Mouse (Mus musculus): ENCODE data around the gene Lpar1. TPM values are rescaled to one million over a fixed set of nuclear protein-coding genes. Genes with fewer than 3 reads are reported as not detected.

Gene Lpar1
- polyA plus RNA-seq, 1 experiment = 47.0 TPM

- no peak overlapping the region for H3K4me3 ChIP-seq (ENCODE audit: low read depth, low read length)
- no peak for TF ChIP-seq CTCF (IDR thresholded peaks at IDR 0.05; ENCODE audit: extremely low read depth, insufficient read length, insufficient replicate concordance, low read depth, low read length)
- TF ChIP-seq POLR2A (IDR thresholded peaks at IDR 0.05; ENCODE audit: low read depth, low read length) = no peak
- H3K4me1 ChIP-seq (ENCODE audit: control insufficient read depth, insufficient read depth, insufficient read length, low read length) = peaks cover 6% of the 10 kb centered on the region; the same call in 1 of the 2 replicates
- H3K36me3 ChIP-seq (ENCODE audit: control insufficient read depth, insufficient read depth, low read length) = no peaks in the 10 kb centered on the region
- H3K27ac ChIP-seq (ENCODE audit: insufficient read depth, low read depth, low read length) = no peak overlapping the region
- H3K27me3 ChIP-seq (ENCODE audit: control insufficient read depth, insufficient read depth, low read length) = no peaks in the 10 kb centered on the region
- WGBS = 92% methylated on average over 13 of the region's 13 CpGs
Observed at GRCm38 (mm10) chr4:58464390-58465164, 89.1 kb downstream of the Lpar1 start.

DNA sequence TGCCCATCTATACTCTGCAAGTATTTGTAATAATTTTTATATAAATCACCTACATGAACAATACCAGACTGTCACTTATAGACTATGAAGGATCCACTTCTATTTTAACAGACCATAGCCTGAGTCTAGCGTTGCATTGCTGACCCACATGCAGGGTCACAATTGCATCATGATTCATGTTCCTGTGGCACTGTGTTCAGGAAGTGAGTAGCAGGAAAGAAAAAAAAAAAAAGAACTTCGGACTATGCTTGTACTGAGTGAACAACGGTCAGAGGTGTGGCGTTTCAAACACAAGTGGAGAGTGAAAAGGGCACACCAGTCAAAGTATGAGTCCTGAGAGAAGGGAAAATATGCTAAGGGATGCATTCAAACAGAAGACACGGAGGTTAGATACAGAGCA lies 90.7 kb downstream of the Lpar1 start:
- H3K4me3 ChIP-seq (ENCODE audit: low read depth, low read length) = no peak overlapping the region
- 19% methylated on average over 5 of the region's 5 CpGs for WGBS

GRCm38 (mm10) chr4:58462586-58462985 lies 91.1 kb downstream of the Lpar1 start:
- 70% methylated on average over 2 of the region's 2 CpGs for WGBS
- TF ChIP-seq POLR2A (IDR thresholded peaks at IDR 0.05; ENCODE audit: low read depth, low read length) (no peak), CTCF (IDR thresholded peaks at IDR 0.05; ENCODE audit: extremely low read depth, insufficient read length, insufficient replicate concordance, low read depth, low read length) (no peak)
- H3K4me3 ChIP-seq (ENCODE audit: low read depth, low read length) = no peak overlapping the region
- peaks cover 2% of the 10 kb centered on the region; the same call in 1 of the 2 replicates for H3K36me3 ChIP-seq (ENCODE audit: control insufficient read depth, insufficient read depth, low read length)
- no peaks in the 10 kb centered on the region for H3K27me3 ChIP-seq (ENCODE audit: control insufficient read depth, insufficient read depth, low read length)
- peaks cover 6% of the 10 kb centered on the region; the same call in 1 of the 2 replicates for H3K4me1 ChIP-seq (ENCODE audit: control insufficient read depth, insufficient read depth, insufficient read length, low read length)
- H3K27ac ChIP-seq (ENCODE audit: insufficient read depth, low read depth, low read length) = no peak overlapping the region

More for the DNA sequence above, 90.7 kb downstream of the Lpar1 start:
- no peak for TF ChIP-seq CTCF (IDR thresholded peaks at IDR 0.05; ENCODE audit: extremely low read depth, insufficient read length, insufficient replicate concordance, low read depth, low read length)
- no peak for TF ChIP-seq POLR2A (IDR thresholded peaks at IDR 0.05; ENCODE audit: low read depth, low read length)
- Histone ChIP-seq H3K27ac (ENCODE audit: insufficient read depth, low read depth, low read length) (no peak overlapping the region), H3K4me1 (ENCODE audit: control insufficient read depth, insufficient read depth, insufficient read length, low read length) (peaks cover 6% of the 10 kb centered on the region; the same call in 1 of the 2 replicates), H3K27me3 (ENCODE audit: control insufficient read depth, insufficient read depth, low read length) (no peaks in the 10 kb centered on the region), H3K36me3 (ENCODE audit: control insufficient read depth, insufficient read depth, low read length) (no peaks in the 10 kb centered on the region)

- Histone ChIP-seq H3K36me3 (ENCODE audit: control insufficient read depth, insufficient read depth, low read length) (peaks cover 2% of the 10 kb centered on the region; the same call in 1 of the 2 replicates), H3K4me3 (ENCODE audit: low read depth, low read length) (no peak overlapping the region), H3K27me3 (ENCODE audit: control insufficient read depth, insufficient read depth, low read length) (no peaks in the 10 kb centered on the region), H3K27ac (ENCODE audit: insufficient read depth, low read depth, low read length) (no peak overlapping the region), H3K4me1 (ENCODE audit: control insufficient read depth, insufficient read depth, insufficient read length, low read length) (no peaks in the 10 kb centered on the region)
- TF ChIP-seq CTCF (IDR thresholded peaks at IDR 0.05; ENCODE audit: extremely low read depth, insufficient read length, insufficient replicate concordance, low read depth, low read length) (no peak), POLR2A (IDR thresholded peaks at IDR 0.05; ENCODE audit: low read depth, low read length) (no peak)
- WGBS = 62% methylated on average over 4 of the region's 4 CpGs
Observed at GRCm38 (mm10) chr4:58453334-58453733, 100.4 kb downstream of the Lpar1 start.

DNA sequence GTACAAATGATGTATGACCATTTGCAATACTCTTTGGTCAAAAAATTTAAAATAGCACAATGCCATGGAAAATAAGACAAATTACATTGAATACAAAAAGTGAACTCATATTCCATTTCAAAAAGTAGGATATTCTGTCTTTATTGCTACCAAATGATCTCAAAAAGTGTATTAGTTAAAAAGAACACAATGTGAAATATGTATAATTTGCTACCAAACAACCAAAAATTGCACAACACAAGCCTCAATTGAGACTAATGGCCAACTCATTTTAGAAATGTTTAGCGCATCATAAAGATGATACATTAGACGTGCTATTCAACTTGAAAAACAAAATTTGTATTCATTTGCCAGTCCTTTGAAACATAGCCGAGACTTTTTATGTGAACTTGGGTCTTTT lies 104.9 kb downstream of the Lpar1 start:
- WGBS = 91% methylated on average over 3 of the region's 3 CpGs
- H3K27ac ChIP-seq (ENCODE audit: insufficient read depth, low read depth, low read length) = no peak overlapping the region
- no peak for TF ChIP-seq POLR2A (IDR thresholded peaks at IDR 0.05; ENCODE audit: low read depth, low read length)
- TF ChIP-seq CTCF (IDR thresholded peaks at IDR 0.05; ENCODE audit: extremely low read depth, insufficient read length, insufficient replicate concordance, low read depth, low read length) = no peak

DNA sequence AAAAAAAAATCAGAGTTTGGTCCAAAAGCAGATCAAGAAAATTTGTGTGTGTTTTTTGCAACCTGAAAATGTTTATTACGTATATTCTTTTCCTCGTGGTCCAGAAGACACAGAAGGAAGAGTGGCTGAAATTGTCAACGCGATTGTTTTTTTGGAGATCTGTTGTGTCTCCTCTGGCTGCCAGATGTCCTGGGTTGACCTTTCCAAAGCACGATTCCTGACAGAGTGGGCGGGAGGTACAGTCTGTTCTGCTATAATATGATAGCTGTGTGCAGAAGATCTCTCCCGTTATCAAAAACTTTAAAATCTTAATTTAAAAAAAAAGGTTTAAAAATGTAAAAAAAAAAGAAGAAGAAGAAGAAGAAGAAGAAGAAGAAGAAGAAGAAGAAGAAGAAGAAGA lies 105.9 kb downstream of the Lpar1 start:
- no peaks in the 10 kb centered on the region for H3K4me1 ChIP-seq (ENCODE audit: control insufficient read depth, insufficient read depth, insufficient read length, low read length)
- H3K27me3 ChIP-seq (ENCODE audit: control insufficient read depth, insufficient read depth, low read length) = no peaks in the 10 kb centered on the region
- TF ChIP-seq CTCF (IDR thresholded peaks at IDR 0.05; ENCODE audit: extremely low read depth, insufficient read length, insufficient replicate concordance, low read depth, low read length) = no peak
- TF ChIP-seq POLR2A (IDR thresholded peaks at IDR 0.05; ENCODE audit: low read depth, low read length) = no peak
- no peak overlapping the region for H3K4me3 ChIP-seq (ENCODE audit: low read depth, low read length)
- WGBS = 72% methylated on average over 7 of the region's 7 CpGs
- no peaks in the 10 kb centered on the region; the same call in 1 of the 2 replicates for H3K36me3 ChIP-seq (ENCODE audit: control insufficient read depth, insufficient read depth, low read length)
- no peak overlapping the region; the same call in 1 of the 2 replicates for H3K27ac ChIP-seq (ENCODE audit: insufficient read depth, low read depth, low read length)

More for the DNA sequence above, 104.9 kb downstream of the Lpar1 start:
- no peak overlapping the region for H3K4me3 ChIP-seq (ENCODE audit: low read depth, low read length)
- H3K4me1 ChIP-seq (ENCODE audit: control insufficient read depth, insufficient read depth, insufficient read length, low read length) = no peaks in the 10 kb centered on the region
- H3K36me3 ChIP-seq (ENCODE audit: control insufficient read depth, insufficient read depth, low read length) = no peaks in the 10 kb centered on the region; the same call in 1 of the 2 replicates
- H3K27me3 ChIP-seq (ENCODE audit: control insufficient read depth, insufficient read depth, low read length) = no peaks in the 10 kb centered on the region

- peaks cover 4% of the 10 kb centered on the region; the same call in 1 of the 2 replicates for H3K4me1 ChIP-seq (ENCODE audit: control insufficient read depth, insufficient read depth, insufficient read length, low read length)
- no peak overlapping the region for H3K4me3 ChIP-seq (ENCODE audit: low read depth, low read length)
- no peaks in the 10 kb centered on the region; the same call in 1 of the 2 replicates for H3K36me3 ChIP-seq (ENCODE audit: control insufficient read depth, insufficient read depth, low read length)
- TF ChIP-seq POLR2A (IDR thresholded peaks at IDR 0.05; ENCODE audit: low read depth, low read length) (no peak), CTCF (IDR thresholded peaks at IDR 0.05; ENCODE audit: extremely low read depth, insufficient read length, insufficient replicate concordance, low read depth, low read length) (no peak)
- no peak overlapping the region for H3K27ac ChIP-seq (ENCODE audit: insufficient read depth, low read depth, low read length)
- WGBS = 81% methylated on average over 6 of the region's 6 CpGs
- H3K27me3 ChIP-seq (ENCODE audit: control insufficient read depth, insufficient read depth, low read length) = no peaks in the 10 kb centered on the region
Observed at GRCm38 (mm10) chr4:58445846-58446245, 107.9 kb downstream of the Lpar1 start.
